Mouse (Mus musculus) left cerebral cortex, adult 2 months (tissue): ENCODE results near the gene Gjb5. TPM values are rescaled to one million over a fixed set of nuclear protein-coding genes. Genes with fewer than 3 reads are reported as not detected.

Source experiments
- DNase-seq, 2 experiments: peaks; one replicate each; pipeline ENCODE4 v3.0.0; 2021 to 2022; ENCODE audit warnings: low spot score in 2 of 2, mixed read lengths in 1 of 2; ENCODE audit errors: extremely low spot score in 1 of 2
- H3K27ac ChIP-seq: fragments of 200-600 bp; 2 replicates; pipeline ENCODE4 v1.8.1; 2022
- H3K4me3 ChIP-seq: fragments of 200-600 bp; 2 replicates; pipeline ENCODE4 v1.8.1; 2022
- CTCF ChIP-seq: fragments of 200-600 bp; IDR thresholded peaks from 2 replicates; pipeline ENCODE4 v1.8.1; 2022; ENCODE audit warnings: antibody characterized with exemption, mild to moderate bottlenecking, moderate library complexity
- intact Hi-C: fragments of 180-260 bp; cut with DNase I; formaldehyde crosslinking; loops from one replicate; pipeline ENCODE4 v1.15.1; 2025
- long read RNA-seq, 2 experiments: library from polyadenylated mRNA; stranded (forward); transcript quantifications; one replicate each; pipeline ENCODE4 v2.0.0; 2021; ENCODE audit warnings: borderline mapping rate in 2 of 2
- total RNA-seq, 2 experiments: library from RNA; stranded (reverse); gene quantifications; 2 replicates each; pipeline ENCODE4 v1.2.3; 2021

Gene Gjb5
- under 1 TPM in 1 of 2 experiments, not detected in 1; 0.20 TPM for total RNA-seq
- long read RNA-seq, experiment 1: 0 reads
- long read RNA-seq, experiment 2: 0 reads

DNA sequence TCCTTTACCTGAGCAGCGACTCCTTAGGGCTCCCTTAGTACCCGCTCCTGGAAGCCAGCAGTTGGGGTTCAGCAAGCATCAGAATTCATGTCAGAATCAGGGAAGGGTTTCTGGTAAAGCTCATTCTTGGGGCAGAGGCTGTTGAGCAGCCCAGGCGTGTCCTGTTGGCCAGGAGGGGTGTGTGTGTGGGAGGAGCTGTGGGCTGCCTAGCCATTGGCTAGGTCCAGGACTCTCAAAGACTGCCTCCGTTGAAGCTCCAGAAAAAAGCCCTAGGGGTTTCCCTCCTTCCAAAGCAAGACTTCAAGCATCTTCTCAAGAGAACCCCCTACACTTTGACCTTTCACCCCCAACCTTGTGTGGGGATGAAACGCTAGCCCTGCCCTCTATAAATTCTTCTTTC, at the start of gene Gjb5:
Gjb5 (minus strand) TSS at position 164 of the 400 bp plus-strand sequence.
- intact Hi-C loops: no loop called here
- Histone ChIP-seq H3K27ac (no peak within 1 kb of the TSS), H3K4me3 (no peak within 1 kb of the TSS)
- no peak for TF ChIP-seq CTCF
- DNase-seq: no peak

DNA sequence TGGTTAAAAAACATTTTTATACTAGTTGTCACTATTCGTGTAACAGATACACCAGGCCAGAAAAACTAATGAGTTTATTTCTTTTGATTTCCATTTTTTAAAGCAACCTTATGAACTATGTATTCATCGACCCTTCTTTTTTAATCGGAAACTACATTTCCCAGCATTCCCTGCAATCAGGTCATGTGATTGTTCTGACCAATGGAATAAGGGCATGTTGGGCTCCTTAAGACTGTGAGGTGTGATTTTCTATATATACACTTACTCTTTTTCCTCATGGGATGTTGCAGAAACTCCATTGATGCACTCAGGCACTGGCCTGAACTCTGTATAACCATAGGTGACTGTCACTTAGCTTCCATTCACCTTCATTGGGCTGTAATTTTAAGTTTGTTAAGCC, 44.6 kb upstream of the Gjb5 start:
- DNase-seq: no peak
- Histone ChIP-seq H3K4me3 (no peak overlapping the region), H3K27ac (no peak overlapping the region)
- intact Hi-C loops: no loop called here
- TF ChIP-seq CTCF: no peak

DNA sequence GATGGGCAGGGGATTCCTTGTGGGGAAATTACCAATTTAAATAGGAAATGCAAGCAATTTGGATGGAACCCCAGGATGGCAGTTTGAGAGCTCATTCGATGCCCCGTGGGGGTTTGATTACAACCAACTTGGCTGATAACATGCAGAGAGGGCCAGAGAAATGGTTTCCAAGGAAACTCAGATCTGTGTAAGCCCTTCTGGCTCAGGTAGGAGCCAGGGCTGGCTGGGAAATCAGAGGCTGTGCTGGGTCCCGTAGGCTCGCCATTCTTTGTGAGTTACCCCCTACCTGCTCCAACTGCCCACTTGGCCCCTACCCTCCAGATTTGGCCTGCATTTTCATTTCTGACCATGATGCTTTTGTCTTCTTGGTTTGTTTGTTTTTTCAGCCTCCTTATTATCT, 44.2 kb upstream of the Gjb5 start:
- Histone ChIP-seq H3K27ac (no peak overlapping the region), H3K4me3 (no peak overlapping the region)
- no peak for TF ChIP-seq CTCF
- no peak for DNase-seq
- intact Hi-C loops: no loop called here

DNA sequence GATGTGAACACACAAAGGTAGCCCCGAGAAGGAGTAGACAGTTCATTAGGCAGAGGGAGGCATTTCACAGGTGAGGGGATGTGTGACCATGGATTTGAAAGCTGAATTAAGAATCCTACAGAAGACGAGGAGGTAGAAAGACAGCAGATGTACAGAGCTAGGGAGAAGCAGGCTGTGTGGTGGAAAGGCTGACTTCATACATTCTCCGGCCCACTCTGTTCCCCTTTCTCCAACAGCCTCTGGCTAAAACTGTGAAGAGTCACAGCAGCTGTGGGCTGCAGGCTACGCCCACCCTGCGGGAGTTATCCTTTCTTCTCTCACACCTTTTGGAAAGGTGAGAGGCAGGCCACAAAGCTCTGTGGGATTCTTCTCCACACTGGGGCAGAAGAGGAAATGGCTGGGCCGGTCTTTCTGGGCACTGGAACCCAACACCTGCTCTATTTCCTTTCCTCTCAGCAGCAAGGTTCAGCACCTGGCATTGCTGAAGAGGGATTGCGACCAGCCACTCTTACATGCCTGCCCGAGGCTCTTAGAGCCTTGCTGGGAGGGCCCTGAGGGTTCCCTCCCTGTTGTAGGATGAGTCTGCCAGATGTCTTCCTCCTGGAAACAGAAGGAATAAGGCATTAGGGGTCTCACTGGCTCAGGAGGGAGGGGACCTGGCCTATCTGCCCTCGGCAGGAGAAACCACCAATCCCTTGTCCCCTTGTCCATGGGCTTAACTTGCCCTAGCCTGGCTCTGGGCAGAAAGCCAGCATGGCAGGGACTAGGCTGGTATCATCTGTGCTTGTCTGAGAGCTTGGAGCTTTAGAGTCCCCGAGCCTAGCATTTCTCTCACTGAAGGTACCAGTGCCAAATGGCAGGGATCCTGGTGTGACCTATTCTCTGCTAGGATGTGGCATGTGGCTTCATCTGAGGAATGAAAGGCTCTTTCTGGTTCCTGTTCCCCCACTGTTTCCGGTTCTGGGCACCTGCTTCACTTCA, 42.5 kb upstream of the Gjb5 start:
- Histone ChIP-seq H3K27ac (no peak overlapping the region), H3K4me3 (no peak overlapping the region)
- DNase-seq: no peak
- TF ChIP-seq CTCF: no peak
- intact Hi-C loops: no loop called here

DNA sequence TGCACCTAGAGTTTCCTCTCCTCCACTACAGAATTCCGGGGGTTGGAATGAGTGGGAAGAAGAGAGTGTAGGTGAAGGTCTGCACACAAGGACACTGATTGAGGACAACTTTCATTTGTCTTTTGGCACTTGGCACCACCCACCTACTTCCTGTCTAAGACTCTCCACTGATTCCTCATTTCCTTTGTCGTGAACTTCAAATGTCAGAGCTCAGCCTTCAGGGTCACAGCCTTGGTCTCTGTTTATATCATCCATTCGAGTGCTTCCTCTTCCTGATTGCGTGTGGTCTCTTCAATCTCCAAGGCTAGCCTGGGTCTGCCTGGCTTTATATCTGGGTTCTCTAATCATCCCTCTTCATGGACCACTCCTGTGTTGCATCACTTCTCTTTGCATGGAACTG, 37.6 kb upstream of the Gjb5 start:
- no peak for DNase-seq
- no peak for TF ChIP-seq CTCF
- intact Hi-C loops: no loop called here
- H3K4me3 ChIP-seq: no peak overlapping the region
- H3K27ac ChIP-seq: no peak overlapping the region

DNA sequence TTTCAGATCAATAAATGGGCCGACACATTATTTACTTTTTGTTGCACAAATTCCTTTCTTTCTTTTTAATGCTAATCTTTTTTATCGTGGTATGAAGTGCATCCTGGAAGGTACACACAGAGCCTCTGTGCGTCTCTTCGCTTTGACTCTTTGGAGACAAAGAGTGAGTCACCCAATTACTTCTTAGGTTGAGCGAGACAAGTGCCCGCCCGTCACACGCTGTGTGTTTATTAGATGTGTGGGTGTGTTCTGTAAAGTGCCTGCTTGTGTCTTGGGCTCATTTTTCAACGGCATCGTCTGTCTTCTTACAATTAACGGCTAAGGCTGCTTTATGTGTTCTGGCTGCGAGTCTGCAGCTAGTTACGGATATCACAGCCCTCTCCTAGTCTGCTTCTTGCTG, 31.7 kb upstream of the Gjb5 start:
- intact Hi-C loops: no loop called here
- no peak overlapping the region for H3K27ac ChIP-seq
- peak in 1 of 2 experiments; percentile 54 for DNase-seq
- TF ChIP-seq CTCF: no peak
- H3K4me3 ChIP-seq: no peak overlapping the region

DNA sequence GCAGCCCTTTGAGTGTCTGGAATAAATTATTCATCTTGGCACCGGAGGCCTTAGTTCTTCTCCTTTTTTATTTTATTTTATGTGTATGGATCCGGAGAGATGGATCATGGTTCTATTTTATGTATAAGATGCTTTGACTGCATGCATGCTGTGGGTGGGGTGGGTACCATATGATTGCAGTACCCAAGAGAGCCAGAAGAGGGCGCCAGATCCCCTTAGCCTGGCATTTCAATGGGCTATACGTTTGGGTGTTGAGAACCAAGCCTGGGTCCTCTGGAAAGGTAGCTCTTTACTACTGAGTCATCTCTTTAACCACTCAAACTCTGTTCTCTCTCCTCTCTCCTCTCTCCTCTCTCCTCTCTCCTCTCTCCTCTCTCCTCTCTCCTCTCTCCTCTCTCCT, 19.4 kb upstream of the Gjb5 start:
- DNase-seq: no peak
- H3K27ac ChIP-seq: no peak overlapping the region
- intact Hi-C loops: no loop called here
- TF ChIP-seq CTCF: peak; percentile 51
- H3K4me3 ChIP-seq: no peak overlapping the region

DNA sequence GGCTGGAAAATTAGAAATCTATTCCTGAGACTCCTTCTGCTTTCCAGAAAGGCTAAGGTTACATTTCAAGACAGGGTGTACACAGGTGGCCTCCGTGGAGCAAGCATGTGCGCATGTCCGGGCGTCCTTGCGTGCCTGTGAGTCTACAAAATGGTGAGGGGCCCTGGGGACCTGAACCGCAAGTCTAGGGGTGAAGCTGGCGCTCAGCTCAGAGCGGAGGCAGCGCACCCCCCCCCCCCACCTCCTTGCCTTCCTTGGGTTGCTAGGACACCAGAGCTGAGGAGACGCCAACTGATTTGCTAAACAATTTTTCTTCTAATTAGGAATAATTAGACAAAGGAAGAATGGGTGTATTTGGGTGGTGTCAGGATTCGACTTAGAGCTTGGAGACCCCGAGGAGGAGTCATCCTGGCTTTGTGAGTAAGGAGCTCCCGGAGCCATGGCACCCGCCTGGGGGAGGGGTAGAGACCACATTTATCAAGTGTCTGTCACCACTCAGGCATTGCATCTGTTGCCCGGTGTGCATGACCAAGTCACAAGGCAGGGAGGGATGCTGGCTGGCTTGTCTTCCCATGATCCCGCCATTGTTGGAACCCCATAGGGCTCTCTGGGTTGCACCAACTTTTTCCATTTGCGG, 17.7 kb upstream of the Gjb5 start:
- intact Hi-C loops: no loop called here
- no peak for TF ChIP-seq CTCF
- Histone ChIP-seq H3K4me3 (no peak overlapping the region), H3K27ac (no peak overlapping the region)
- DNase-seq: no peak

DNA sequence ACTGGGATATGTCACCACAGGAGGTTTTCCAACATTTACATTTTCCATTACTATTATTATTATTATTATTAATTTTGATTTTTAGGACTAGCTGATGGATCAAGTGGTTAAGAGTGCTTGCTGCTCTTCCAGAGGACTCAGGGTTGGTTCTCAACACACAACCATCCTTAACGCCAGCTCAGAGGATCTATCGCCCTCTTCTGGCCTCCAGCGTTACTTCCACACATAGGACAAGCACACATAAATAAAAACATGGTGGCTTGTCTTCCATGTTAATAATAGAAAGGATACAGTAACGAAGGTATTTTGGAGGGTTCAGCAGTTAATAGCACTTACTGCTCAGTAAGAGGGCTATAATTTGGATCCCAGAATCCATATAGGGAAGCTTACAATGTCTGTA, 16.7 kb upstream of the Gjb5 start:
- no peak for DNase-seq
- intact Hi-C loops: no loop called here

DNA sequence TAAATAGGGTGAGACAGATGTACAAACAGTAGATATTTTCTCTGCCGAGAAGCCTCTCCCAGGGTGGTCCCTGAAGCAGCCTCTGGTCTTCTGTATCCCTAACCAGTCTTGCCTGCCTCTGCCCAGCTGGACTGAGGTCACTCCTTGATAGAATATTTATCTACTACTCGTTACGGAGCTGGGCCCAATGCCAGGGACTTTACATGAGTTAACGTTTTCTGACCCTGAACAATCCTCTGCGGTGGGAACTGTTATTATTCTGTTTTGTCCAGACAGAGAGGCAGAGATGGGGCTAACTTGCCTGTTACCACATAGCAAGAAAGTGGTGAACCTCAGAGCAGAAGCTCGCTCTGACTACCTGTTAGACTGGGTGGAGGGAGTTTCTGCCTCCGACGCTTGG, 15.5 kb upstream of the Gjb5 start:
- DNase-seq: no peak
- TF ChIP-seq CTCF: no peak
- no peak overlapping the region for H3K27ac ChIP-seq
- intact Hi-C loops: no loop called here
- no peak overlapping the region for H3K4me3 ChIP-seq

More for the DNA sequence above, 16.7 kb upstream of the Gjb5 start:
- no peak overlapping the region for H3K27ac ChIP-seq
- peak; percentile 20 for TF ChIP-seq CTCF
- no peak overlapping the region for H3K4me3 ChIP-seq

DNA sequence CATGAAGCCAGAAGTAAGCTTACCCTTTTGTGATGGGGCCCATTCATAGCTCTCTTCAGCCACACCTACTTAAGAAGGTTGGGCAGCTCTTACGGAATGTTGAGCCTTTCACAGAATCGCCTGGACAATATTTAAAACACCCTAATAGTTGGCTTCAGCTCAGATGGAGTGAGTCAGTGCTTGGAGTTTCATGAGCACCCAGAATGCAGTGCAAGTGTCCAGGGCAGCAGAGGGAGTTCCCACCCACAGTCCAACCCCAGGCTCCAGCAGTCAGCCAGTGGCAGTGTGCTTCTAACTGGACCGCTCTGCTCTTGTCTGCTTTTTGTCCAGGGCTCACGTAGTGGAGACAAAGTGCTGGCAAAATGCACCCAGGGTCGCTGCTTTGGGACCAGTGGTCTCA, 13.6 kb upstream of the Gjb5 start:
- no peak overlapping the region for H3K27ac ChIP-seq
- no peak overlapping the region for H3K4me3 ChIP-seq
- no peak for TF ChIP-seq CTCF
- DNase-seq: no peak
- intact Hi-C loops: no loop called here

DNA sequence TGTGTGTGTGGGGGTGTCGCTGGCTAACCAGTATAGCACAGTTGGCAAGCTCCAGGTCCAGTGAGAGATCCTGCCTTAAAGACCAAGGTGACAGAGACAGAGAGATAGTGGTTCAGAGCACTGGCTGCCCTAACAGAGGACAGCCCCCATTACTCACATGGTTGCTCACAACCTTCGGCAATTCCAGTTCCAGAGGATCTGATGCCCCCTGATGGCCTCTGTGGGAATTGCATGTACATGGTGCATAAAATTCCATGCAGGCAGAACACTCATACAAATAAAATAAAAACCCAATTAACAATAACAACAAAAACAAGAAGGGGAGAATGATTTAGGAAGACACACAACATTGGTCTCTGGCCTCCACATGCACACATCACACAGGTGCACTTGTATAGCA, 12.5 kb upstream of the Gjb5 start:
- DNase-seq: no peak
- peak; percentile 37 for TF ChIP-seq CTCF
- intact Hi-C loops: no loop called here
- Histone ChIP-seq H3K27ac (no peak overlapping the region), H3K4me3 (no peak overlapping the region)
